Mouse (Mus musculus) liver, embryonic 13.5 days (tissue): ENCODE measurements at regions not wholly inside any gene's neighbourhood (a gene's known extent, or its start where the extent isn't known, plus 50 kb on each side); places are given as distances from the start of the nearest gene placed in this dataset.
A peak's percentile ranks its signal among the peaks of the same experiment; 100 is the strongest.

Source experiments
- ATAC-seq: fragments of 200-750 bp; cut with Nextera tagmentation; 2 replicates; pipeline ENCODE4 v1.8.0; 2017; ENCODE audit warnings: low read depth, mild to moderate bottlenecking, moderate number of reproducible peaks, moderate library complexity
- DNase-seq: peaks from one replicate; pipeline ENCODE4 v3.0.0; 2022
- H3K27ac ChIP-seq: fragments of 300-500 bp; sonication (generic); 2 replicates; pipeline ENCODE4 v1.5.1; 2015; ENCODE audit warnings: moderate library complexity, mild to moderate bottlenecking, inconsistent platforms
- H3K27me3 ChIP-seq: fragments of 300-500 bp; sonication (generic); 2 replicates; pipeline ENCODE4 v1.6.1; 2015; ENCODE audit warnings: mild to moderate bottlenecking, inconsistent platforms
- H3K36me3 ChIP-seq: fragments of 300-500 bp; sonication (generic); 2 replicates; pipeline ENCODE4 v1.6.1; 2015; ENCODE audit warnings: mild to moderate bottlenecking, inconsistent platforms
- H3K4me1 ChIP-seq: fragments of 300-500 bp; sonication (generic); replicated peaks from 2 replicates; pipeline ENCODE4 v1.6.1; 2015; ENCODE audit warnings: inconsistent platforms
- H3K4me2 ChIP-seq: fragments of 300-500 bp; sonication (generic); 2 replicates; pipeline ENCODE4 v1.6.1; 2015; ENCODE audit warnings: inconsistent platforms, mild to moderate bottlenecking, moderate library complexity
- H3K4me3 ChIP-seq: fragments of 300-500 bp; sonication (generic); replicated peaks from 2 replicates; pipeline ENCODE4 v1.5.1; 2015; ENCODE audit warnings: mild to moderate bottlenecking, inconsistent platforms
- H3K9ac ChIP-seq: fragments of 300-500 bp; sonication (generic); 2 replicates; pipeline ENCODE4 v1.6.1; 2015; ENCODE audit warnings: mild to moderate bottlenecking, inconsistent platforms
- H3K9me3 ChIP-seq: fragments of 300-500 bp; sonication (generic); replicated peaks from 2 replicates; pipeline ENCODE4 v1.6.1; 2016; ENCODE audit warnings: inconsistent platforms
- WGBS: fragments of 180-500 bp; shearing (Covaris S2); methylation state at CpG from one replicate; pipeline ENCODE4 v1.1.7; 2015; ENCODE audit not compliant: insufficient replicate concordance; 5-methylcytosine and 5-hydroxymethylcytosine counted together

- 65% methylated on average over 2 of the region's 2 CpGs for WGBS
- H3K9me3 ChIP-seq, result no peaks in the 10 kb centered on the region
Measured at GRCm38 (mm10) chr3:104343096-104343495, 122.9 kb upstream of the Magi3 start.

GRCm38 (mm10) chr3:104342220-104342619 is 122.0 kb upstream of the Magi3 start:
- Histone ChIP-seq H3K4me3 (no peak overlapping the region), H3K4me2 (no peak overlapping the region), H3K4me1 (no peaks in the 10 kb centered on the region), H3K27me3 (no peaks in the 10 kb centered on the region), H3K27ac (no peak overlapping the region), H3K36me3 (no peaks in the 10 kb centered on the region), H3K9me3 (no peaks in the 10 kb centered on the region), H3K9ac (no peak overlapping the region)
- ATAC-seq, result no peak
- no peak for DNase-seq
- WGBS, result 67% methylated on average over 6 of the region's 6 CpGs

More at GRCm38 (mm10) chr3:104343096-104343495, 122.9 kb upstream of the Magi3 start:
- Histone ChIP-seq H3K36me3 (no peaks in the 10 kb centered on the region), H3K27me3 (no peaks in the 10 kb centered on the region), H3K4me1 (no peaks in the 10 kb centered on the region), H3K4me3 (no peak overlapping the region), H3K27ac (no peak overlapping the region), H3K9ac (no peak overlapping the region), H3K4me2 (no peak overlapping the region)
- ATAC-seq, result no peak
- no peak for DNase-seq

DNA sequence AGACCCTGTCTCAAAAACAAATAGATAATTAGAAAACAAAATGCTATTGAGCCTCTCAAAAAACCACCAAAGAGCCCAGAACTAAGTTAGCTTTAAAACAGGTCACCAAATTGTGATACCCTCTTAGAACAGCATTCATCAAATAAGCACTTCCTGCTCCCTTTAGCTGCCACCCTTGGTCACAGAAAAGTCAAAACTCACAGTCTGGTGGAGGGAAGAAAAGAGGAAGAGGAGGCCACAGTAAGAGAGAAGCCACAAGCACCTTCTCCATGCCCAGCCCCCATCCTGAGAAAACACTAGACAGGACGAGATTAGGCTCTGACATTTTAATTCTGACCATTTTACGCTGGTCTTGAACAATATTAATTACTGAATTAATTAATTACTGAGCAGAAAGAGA is 120.2 kb upstream of the Magi3 start:
- H3K27me3 ChIP-seq, result no peaks in the 10 kb centered on the region
- no peaks in the 10 kb centered on the region for H3K36me3 ChIP-seq
- no peak overlapping the region for H3K9ac ChIP-seq
- no peak overlapping the region for H3K4me3 ChIP-seq
- no peak for DNase-seq
- WGBS, result 33% methylated on average over 2 of the region's 2 CpGs
- no peak overlapping the region for H3K27ac ChIP-seq
- no peaks in the 10 kb centered on the region for H3K9me3 ChIP-seq
- no peak overlapping the region for H3K4me2 ChIP-seq
- H3K4me1 ChIP-seq, result no peaks in the 10 kb centered on the region
- no peak for ATAC-seq

DNA sequence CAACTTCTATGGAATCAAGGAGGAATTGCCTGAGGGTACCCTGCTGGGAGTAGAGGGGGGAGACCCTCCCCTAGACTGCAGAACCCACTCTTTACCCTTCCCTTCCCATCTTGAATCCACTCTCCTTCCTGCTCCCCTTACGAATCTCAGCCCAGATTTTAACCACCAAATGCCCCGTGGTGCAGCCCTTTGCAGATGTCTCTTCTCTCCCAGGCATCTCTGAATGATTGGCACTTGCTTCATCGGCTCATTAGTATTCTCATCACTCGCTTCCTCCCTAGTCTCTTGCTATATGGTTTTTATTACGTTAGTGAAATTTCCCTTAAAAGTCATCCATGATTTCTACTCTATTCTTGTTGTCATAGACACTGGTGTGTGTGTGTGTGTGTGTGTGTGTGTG is 116.7 kb upstream of the Magi3 start:
- Histone ChIP-seq H3K9ac (no peak overlapping the region), H3K27me3 (no peaks in the 10 kb centered on the region), H3K36me3 (no peaks in the 10 kb centered on the region), H3K27ac (no peak overlapping the region), H3K4me2 (no peak overlapping the region), H3K4me1 (no peaks in the 10 kb centered on the region), H3K4me3 (no peak overlapping the region), H3K9me3 (no peaks in the 10 kb centered on the region)
- ATAC-seq (no peak), DNase-seq (no peak)
- 63% methylated on average over 5 of the region's 5 CpGs for WGBS

- Histone ChIP-seq H3K4me1 (no peaks in the 10 kb centered on the region), H3K4me3 (no peak overlapping the region), H3K9ac (no peak overlapping the region), H3K27ac (no peak overlapping the region), H3K9me3 (no peaks in the 10 kb centered on the region), H3K36me3 (no peaks in the 10 kb centered on the region), H3K27me3 (no peaks in the 10 kb centered on the region), H3K4me2 (no peak overlapping the region)
- WGBS, result 61% methylated on average over 4 of the region's 4 CpGs
- DNase-seq (no peak), ATAC-seq (no peak)
Measured at GRCm38 (mm10) chr3:104336308-104336707, 116.1 kb upstream of the Magi3 start.

DNA sequence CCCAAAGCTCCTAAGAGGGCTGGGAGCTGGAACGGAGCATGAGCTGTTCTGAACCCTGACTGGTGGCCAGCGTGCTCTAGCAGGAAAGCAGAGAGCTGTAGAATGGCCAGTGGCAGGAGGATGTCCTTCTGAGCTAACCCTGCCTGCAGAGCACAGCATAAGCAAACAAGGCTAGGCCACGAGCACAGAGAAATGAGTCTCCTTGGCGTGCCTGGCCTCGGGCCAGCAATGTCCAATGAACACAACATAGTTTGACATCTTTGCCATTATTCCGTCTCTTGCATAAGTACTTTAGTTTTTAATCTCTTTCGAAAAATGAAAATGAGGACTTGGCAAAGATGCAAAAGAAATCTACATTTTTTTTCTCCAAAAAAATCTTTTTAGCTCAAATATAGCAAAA is 114.6 kb upstream of the Magi3 start:
- Histone ChIP-seq H3K4me2 (no peak overlapping the region), H3K4me1 (no peaks in the 10 kb centered on the region), H3K9ac (no peak overlapping the region), H3K27ac (no peak overlapping the region), H3K36me3 (no peaks in the 10 kb centered on the region), H3K9me3 (no peaks in the 10 kb centered on the region), H3K4me3 (no peak overlapping the region), H3K27me3 (no peaks in the 10 kb centered on the region)
- DNase-seq (no peak), ATAC-seq (no peak)
- WGBS, result 77% methylated on average over 7 of the region's 7 CpGs

DNA sequence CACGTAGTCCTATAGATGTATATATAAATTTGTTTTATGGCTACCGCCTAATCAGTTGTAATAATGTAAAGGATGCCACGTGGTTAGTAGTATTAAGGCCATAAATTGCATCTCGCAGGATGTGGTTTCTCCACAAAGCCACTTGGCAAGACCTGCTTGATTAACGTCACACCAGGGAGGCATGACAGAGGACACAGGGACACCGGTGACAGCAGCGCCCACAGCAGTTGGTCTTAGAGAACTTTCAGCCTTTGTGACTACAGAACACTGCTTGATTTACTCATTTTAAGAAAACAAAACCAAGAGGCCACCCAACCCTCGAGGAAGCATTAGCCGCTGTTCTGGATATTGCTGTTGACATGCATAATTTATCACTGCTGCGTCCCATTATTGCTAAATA is 113.2 kb upstream of the Magi3 start:
- ATAC-seq (no peak), DNase-seq (no peak)
- Histone ChIP-seq H3K27me3 (no peaks in the 10 kb centered on the region), H3K4me1 (0 out of 2 replicates have a peak, but pooled peaks cover 2% of the 10 kb centered on the region), H3K4me3 (no peak overlapping the region), H3K27ac (no peak overlapping the region), H3K9ac (no peak overlapping the region), H3K36me3 (no peaks in the 10 kb centered on the region), H3K9me3 (no peaks in the 10 kb centered on the region), H3K4me2 (no peak overlapping the region)
- 67% methylated on average over 10 of the region's 10 CpGs for WGBS

GRCm38 (mm10) chr3:104330646-104331045 is 110.5 kb upstream of the Magi3 start:
- H3K4me2 ChIP-seq, result no peak overlapping the region
- ATAC-seq (no peak), DNase-seq (no peak)
- no peak overlapping the region for H3K4me3 ChIP-seq
- WGBS, result 68% methylated on average over 6 of the region's 6 CpGs
- H3K27ac ChIP-seq, result no peak overlapping the region
- peaks cover 16% of the 10 kb centered on the region for H3K4me1 ChIP-seq
- no peaks in the 10 kb centered on the region for H3K9me3 ChIP-seq
- H3K9ac ChIP-seq, result no peak overlapping the region
- H3K27me3 ChIP-seq, result no peaks in the 10 kb centered on the region
- H3K36me3 ChIP-seq, result no peaks in the 10 kb centered on the region

DNA sequence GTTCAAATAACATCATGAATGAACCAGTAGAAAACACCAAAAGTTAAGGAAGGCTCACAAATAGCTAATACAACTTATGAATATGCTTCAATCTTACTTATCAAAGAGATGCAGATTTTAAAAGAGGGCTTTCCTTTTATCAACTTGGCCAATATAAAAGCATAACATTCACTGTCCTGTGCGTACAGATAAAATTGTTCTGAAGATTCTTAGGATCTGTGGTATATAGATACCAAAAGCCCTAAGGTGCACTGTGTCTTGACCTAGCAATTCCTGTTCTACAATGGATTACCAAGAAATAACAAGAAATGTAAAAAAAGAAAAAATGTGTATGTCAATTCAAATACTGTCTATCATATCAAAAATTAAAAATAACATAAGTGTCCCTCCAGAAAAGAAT is 107.7 kb upstream of the Magi3 start:
- ATAC-seq (peak; percentile 52), DNase-seq (no peak)
- Histone ChIP-seq H3K4me2 (no peak overlapping the region), H3K4me3 (no peak overlapping the region), H3K27ac (no peak overlapping the region), H3K9ac (no peak overlapping the region), H3K4me1 (peaks cover 19% of the 10 kb centered on the region), H3K9me3 (no peaks in the 10 kb centered on the region), H3K36me3 (no peaks in the 10 kb centered on the region), H3K27me3 (no peaks in the 10 kb centered on the region)
- WGBS, result 31% methylated on average over 1 of the region's 1 CpGs

DNA sequence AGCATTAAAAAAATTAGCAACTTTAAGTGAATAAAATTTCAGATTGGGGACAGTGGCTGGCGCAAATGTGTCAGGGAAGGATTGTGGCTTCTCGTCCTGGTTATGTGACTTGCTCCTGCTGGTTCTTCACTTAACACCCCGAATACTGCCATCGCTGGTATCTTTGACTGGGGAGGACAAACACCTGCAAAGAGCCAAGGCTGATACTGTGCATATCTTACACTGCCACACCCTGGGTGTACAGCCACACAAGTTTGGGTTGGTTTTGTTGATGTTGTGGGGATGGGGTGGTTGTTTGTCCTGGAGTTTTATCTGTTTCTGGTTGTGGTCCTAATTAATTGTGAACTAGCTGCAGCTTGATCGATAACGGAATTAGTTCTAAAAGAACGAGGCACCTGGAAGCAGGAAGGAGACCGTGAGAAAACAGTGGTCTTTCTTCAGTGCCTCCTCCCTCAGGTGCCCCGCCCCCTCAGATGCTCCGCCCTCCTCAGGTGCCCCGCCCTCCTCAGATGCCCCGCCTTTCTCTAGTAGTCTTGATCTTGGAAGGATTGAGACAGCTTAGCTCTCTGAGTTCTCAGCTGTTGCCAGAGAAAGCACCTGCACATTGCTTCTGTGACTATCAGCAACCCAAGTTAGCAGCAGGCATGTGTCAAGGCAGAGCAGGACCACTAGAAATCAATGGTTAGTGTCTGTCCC is 107.0 kb upstream of the Magi3 start:
- Histone ChIP-seq H3K27me3 (no peaks in the 10 kb centered on the region), H3K9me3 (no peaks in the 10 kb centered on the region), H3K4me2 (no peak overlapping the region; the same call in 1 of the 2 replicates), H3K4me3 (no peak overlapping the region), H3K36me3 (no peaks in the 10 kb centered on the region), H3K4me1 (peaks cover 19% of the 10 kb centered on the region), H3K27ac (no peak overlapping the region), H3K9ac (no peak overlapping the region)
- DNase-seq, result peak; percentile 41
- 46% methylated on average over 12 of the region's 12 CpGs for WGBS
- ATAC-seq, result peak; percentile 88

DNA sequence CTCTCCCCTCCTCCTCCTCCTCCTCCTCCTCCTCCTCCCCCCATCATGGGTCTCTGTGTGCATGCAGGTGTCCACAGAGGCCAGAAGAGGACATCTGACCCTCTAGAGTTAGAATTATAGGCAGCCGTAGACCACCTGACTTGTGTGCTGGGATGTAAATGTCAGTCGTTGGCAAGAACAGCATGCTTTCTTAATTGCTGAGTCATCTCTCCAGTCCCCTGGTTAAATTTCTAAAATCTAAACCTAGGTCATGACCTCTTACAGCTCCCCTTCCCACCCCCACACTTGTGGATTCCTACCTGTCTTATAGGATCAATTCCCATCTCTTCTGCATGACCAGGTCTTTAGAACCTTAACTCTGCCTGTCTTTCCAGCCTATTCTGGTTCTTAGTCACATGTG is 102.4 kb upstream of the Magi3 start:
- no peaks in the 10 kb centered on the region for H3K9me3 ChIP-seq
- WGBS, result 38% methylated on average over 2 of the region's 2 CpGs
- peaks cover 24% of the 10 kb centered on the region for H3K4me1 ChIP-seq
- ATAC-seq (no peak), DNase-seq (no peak)
- no peak overlapping the region for H3K4me2 ChIP-seq
- no peak overlapping the region for H3K4me3 ChIP-seq
- no peak overlapping the region for H3K27ac ChIP-seq
- H3K9ac ChIP-seq, result no peak overlapping the region
- no peaks in the 10 kb centered on the region for H3K36me3 ChIP-seq
- H3K27me3 ChIP-seq, result 0 out of 2 replicates have a peak, but pooled peaks cover 3% of the 10 kb centered on the region

GRCm38 (mm10) chr3:104320404-104320803 is 100.2 kb upstream of the Magi3 start:
- no peak for DNase-seq
- no peak overlapping the region for H3K27ac ChIP-seq
- H3K4me1 ChIP-seq, result peaks cover 13% of the 10 kb centered on the region

More at GRCm38 (mm10) chr3:104320404-104320803, 100.2 kb upstream of the Magi3 start:
- no peak overlapping the region for H3K9ac ChIP-seq
- no peak overlapping the region for H3K4me2 ChIP-seq
- no peak for ATAC-seq
- no peaks in the 10 kb centered on the region for H3K9me3 ChIP-seq
- 56% methylated on average over 4 of the region's 4 CpGs for WGBS
- no peaks in the 10 kb centered on the region for H3K36me3 ChIP-seq
- H3K27me3 ChIP-seq, result 0 out of 2 replicates have a peak, but pooled peaks cover 3% of the 10 kb centered on the region
- H3K4me3 ChIP-seq, result no peak overlapping the region
